Mouse (Mus musculus): ENCODE results near the gene Gas1. TPM values are rescaled to one million over a fixed set of nuclear protein-coding genes. Genes with fewer than 3 reads are reported as not detected.

Gas1 gene
- 0.50 and 0.53 TPM in 2 replicates for polyA plus RNA-seq (2012; ENCODE audit: insufficient read depth, insufficient read length, missing spikeins)

DNA sequence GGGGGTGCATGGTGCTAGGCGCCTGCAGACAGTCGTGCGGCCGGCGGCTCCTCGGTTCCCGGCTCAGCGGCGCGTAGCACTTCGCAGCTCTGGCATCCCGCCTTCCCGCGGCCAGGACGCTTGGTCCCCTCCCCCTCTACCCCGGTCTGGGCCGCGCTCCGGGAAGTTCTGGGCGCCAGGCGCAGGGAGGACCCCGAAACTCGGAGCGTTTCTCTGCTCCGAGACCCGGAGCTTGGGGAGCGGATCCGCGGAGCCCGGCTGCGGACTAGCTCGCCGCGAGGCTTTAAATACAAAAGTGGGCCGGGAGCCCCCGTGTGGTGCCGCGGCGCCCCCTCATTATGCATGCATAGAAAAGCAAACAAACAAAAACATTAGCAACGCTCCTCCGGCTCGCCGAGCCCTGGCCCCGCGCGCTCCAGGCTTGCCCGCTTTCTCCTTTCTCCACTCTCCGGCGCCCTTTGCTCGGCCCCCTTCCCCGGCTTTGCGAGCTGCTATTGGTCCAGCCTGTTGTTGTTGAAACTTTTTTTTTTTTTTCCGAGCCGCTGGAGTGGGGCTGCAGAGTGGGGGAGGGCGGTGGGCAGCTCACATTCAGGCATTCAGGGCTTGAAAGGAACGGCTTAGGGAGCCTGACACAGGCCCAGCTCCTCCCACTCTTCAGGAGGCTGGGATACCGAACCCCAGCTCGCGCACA lies at the start of gene Gas1:
Gene Gas1, minus strand, starts transcription at position 260 of the 691 bp plus-strand sequence.
- TF ChIP-seq POLR2A (IDR thresholded peaks at IDR 0.05; ENCODE audit: borderline replicate concordance, low read depth, low read length) (no peak), CTCF (IDR thresholded peaks at IDR 0.05; ENCODE audit: low read depth, low read length) (no peak)
- Histone ChIP-seq H3K4me1 (ENCODE audit: control insufficient read depth, insufficient read depth, low read length) (no peaks in the 10 kb centered on the region), H3K27ac (ENCODE audit: insufficient read depth, low read depth, low read length) (no peak within 1 kb of the TSS), H3K4me3 (ENCODE audit: insufficient read depth, low read length) (peak within 1 kb of the TSS; percentile 54)

- no peak overlapping the region for H3K27ac ChIP-seq (ENCODE audit: insufficient read depth, low read depth, low read length)
- TF ChIP-seq POLR2A (IDR thresholded peaks at IDR 0.05; ENCODE audit: borderline replicate concordance, low read depth, low read length) (no peak), CTCF (IDR thresholded peaks at IDR 0.05; ENCODE audit: low read depth, low read length) (no peak)
- no peaks in the 10 kb centered on the region for H3K4me1 ChIP-seq (ENCODE audit: control insufficient read depth, insufficient read depth, low read length)
- H3K4me3 ChIP-seq (ENCODE audit: insufficient read depth, low read length) = no peak overlapping the region
Measured at GRCm38 (mm10) chr13:60226251-60226836, 49.2 kb upstream of the Gas1 start.

DNA sequence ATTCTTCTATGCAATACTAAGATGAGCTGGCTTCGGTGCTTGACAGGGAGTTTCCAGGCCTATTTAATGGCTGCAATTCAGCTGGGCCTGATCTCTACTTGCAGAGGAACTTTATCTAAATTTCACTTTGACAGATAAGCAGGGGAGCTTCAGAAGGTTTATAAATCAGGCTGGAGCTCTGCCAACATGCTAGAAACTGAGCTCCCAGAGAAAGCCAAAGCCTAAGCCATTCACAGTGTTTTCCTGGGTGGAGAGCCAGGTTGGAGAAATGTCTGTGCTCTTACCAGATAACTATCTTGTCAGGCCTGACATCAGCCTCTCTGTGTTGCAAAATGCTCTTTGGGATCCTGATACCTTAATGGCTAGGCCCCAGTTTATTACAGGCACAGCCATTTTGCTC lies 48.6 kb upstream of the Gas1 start:
- Histone ChIP-seq H3K27ac (ENCODE audit: insufficient read depth, low read depth, low read length) (no peak overlapping the region), H3K4me1 (ENCODE audit: control insufficient read depth, insufficient read depth, low read length) (no peaks in the 10 kb centered on the region)

GRCm38 (mm10) chr13:60225276-60225675 lies 48.1 kb upstream of the Gas1 start:
- no peak for TF ChIP-seq POLR2A (IDR thresholded peaks at IDR 0.05; ENCODE audit: borderline replicate concordance, low read depth, low read length)
- TF ChIP-seq CTCF (IDR thresholded peaks at IDR 0.05; ENCODE audit: low read depth, low read length) = no peak
- Histone ChIP-seq H3K4me3 (ENCODE audit: insufficient read depth, low read length) (no peak overlapping the region), H3K27ac (ENCODE audit: insufficient read depth, low read depth, low read length) (no peak overlapping the region)

More for the DNA sequence above, 48.6 kb upstream of the Gas1 start:
- H3K4me3 ChIP-seq (ENCODE audit: insufficient read depth, low read length) = no peak overlapping the region
- TF ChIP-seq CTCF (IDR thresholded peaks at IDR 0.05; ENCODE audit: low read depth, low read length) = no peak
- TF ChIP-seq POLR2A (IDR thresholded peaks at IDR 0.05; ENCODE audit: borderline replicate concordance, low read depth, low read length) = no peak

GRCm38 (mm10) chr13:60223797-60224196 lies 46.6 kb upstream of the Gas1 start:
- Histone ChIP-seq H3K4me3 (ENCODE audit: insufficient read depth, low read length) (no peak overlapping the region), H3K4me1 (ENCODE audit: control insufficient read depth, insufficient read depth, low read length) (no peaks in the 10 kb centered on the region), H3K27ac (ENCODE audit: insufficient read depth, low read depth, low read length) (no peak overlapping the region)
- TF ChIP-seq CTCF (IDR thresholded peaks at IDR 0.05; ENCODE audit: low read depth, low read length) (no peak), POLR2A (IDR thresholded peaks at IDR 0.05; ENCODE audit: borderline replicate concordance, low read depth, low read length) (no peak)

More at GRCm38 (mm10) chr13:60225276-60225675, 48.1 kb upstream of the Gas1 start:
- no peaks in the 10 kb centered on the region for H3K4me1 ChIP-seq (ENCODE audit: control insufficient read depth, insufficient read depth, low read length)

- H3K4me1 ChIP-seq (ENCODE audit: control insufficient read depth, insufficient read depth, low read length) = no peaks in the 10 kb centered on the region
Measured at GRCm38 (mm10) chr13:60222336-60222735, 45.2 kb upstream of the Gas1 start.

DNA sequence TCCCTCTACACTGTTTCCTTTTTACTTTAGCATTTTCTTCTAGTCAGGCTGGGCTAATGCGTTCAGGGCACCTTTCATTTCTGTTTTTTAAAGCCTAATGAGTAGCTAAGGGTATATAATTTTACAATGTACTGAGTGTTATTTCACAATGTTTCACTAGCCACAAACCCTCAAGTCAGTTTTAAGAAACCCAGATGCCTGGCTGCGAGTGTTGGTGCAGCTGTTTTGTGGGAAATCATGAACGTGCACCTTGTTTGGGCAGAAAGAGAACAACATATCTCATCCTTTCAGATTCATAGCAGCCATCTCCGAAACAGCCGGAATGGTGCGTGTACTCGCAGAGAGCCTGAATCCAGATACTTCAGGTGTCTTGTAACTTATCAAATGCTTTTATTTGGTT lies 36.7 kb upstream of the Gas1 start:
- H3K4me3 ChIP-seq (ENCODE audit: insufficient read depth, low read length) = no peak overlapping the region
- no peak for TF ChIP-seq CTCF (IDR thresholded peaks at IDR 0.05; ENCODE audit: low read depth, low read length)
- TF ChIP-seq POLR2A (IDR thresholded peaks at IDR 0.05; ENCODE audit: borderline replicate concordance, low read depth, low read length) = no peak
- H3K27ac ChIP-seq (ENCODE audit: insufficient read depth, low read depth, low read length) = no peak overlapping the region
- no peaks in the 10 kb centered on the region for H3K4me1 ChIP-seq (ENCODE audit: control insufficient read depth, insufficient read depth, low read length)

More at GRCm38 (mm10) chr13:60222336-60222735, 45.2 kb upstream of the Gas1 start:
- Histone ChIP-seq H3K4me3 (ENCODE audit: insufficient read depth, low read length) (no peak overlapping the region), H3K27ac (ENCODE audit: insufficient read depth, low read depth, low read length) (no peak overlapping the region)
- TF ChIP-seq CTCF (IDR thresholded peaks at IDR 0.05; ENCODE audit: low read depth, low read length) = no peak
- TF ChIP-seq POLR2A (IDR thresholded peaks at IDR 0.05; ENCODE audit: borderline replicate concordance, low read depth, low read length) = no peak

DNA sequence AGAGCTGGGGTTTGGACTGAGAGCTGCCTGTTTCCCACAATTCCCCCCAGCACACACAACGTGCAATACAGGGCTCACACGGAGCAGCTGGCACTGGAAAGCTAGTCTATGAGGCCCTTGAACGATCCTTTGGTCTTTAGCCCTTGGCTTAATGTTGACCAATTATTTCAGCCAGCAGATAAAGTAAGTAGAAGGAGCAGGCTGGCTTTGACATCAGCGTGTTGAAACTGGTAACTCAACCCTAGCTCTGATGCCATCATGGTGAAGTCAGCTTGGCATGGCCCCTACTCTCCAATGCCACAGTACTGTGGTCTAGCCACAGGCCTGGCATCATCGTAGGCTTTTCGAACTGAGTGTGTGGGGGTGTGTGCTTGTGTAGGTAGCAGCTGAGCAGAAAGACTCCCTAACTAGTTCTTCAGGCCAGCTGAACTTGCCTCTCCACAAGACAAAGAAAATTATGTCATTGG lies 30.0 kb upstream of the Gas1 start:
- no peak overlapping the region for H3K4me3 ChIP-seq (ENCODE audit: insufficient read depth, low read length)
- TF ChIP-seq POLR2A (IDR thresholded peaks at IDR 0.05; ENCODE audit: borderline replicate concordance, low read depth, low read length) (no peak), CTCF (IDR thresholded peaks at IDR 0.05; ENCODE audit: low read depth, low read length) (no peak)

DNA sequence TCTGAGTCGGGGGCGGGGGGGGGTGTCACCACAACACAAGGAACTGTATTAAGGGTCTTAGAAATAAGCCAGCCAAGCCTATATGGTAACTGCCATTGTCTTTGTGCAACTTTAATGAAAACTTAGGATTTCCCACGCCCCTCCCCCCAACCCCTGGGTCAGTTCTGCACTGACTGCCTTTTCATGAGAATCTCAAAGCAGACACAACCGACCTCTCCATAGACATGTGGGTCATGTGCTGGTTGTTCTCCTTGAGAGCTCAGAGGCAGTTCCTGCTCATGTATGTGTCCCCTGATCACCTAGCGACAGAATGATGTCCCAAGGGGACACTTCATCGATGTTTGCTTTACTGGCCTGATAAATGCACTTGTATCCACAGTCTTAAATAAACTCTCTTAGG lies 27.6 kb upstream of the Gas1 start:
- no peak for TF ChIP-seq CTCF (IDR thresholded peaks at IDR 0.05; ENCODE audit: low read depth, low read length)
- no peak for TF ChIP-seq POLR2A (IDR thresholded peaks at IDR 0.05; ENCODE audit: borderline replicate concordance, low read depth, low read length)
- H3K4me1 ChIP-seq (ENCODE audit: control insufficient read depth, insufficient read depth, low read length) = no peaks in the 10 kb centered on the region
- no peak overlapping the region for H3K27ac ChIP-seq (ENCODE audit: insufficient read depth, low read depth, low read length)
- no peak overlapping the region for H3K4me3 ChIP-seq (ENCODE audit: insufficient read depth, low read length)

More for the DNA sequence above, 30.0 kb upstream of the Gas1 start:
- no peaks in the 10 kb centered on the region for H3K4me1 ChIP-seq (ENCODE audit: control insufficient read depth, insufficient read depth, low read length)
- H3K27ac ChIP-seq (ENCODE audit: insufficient read depth, low read depth, low read length) = no peak overlapping the region

- TF ChIP-seq CTCF (IDR thresholded peaks at IDR 0.05; ENCODE audit: low read depth, low read length) (no peak), POLR2A (IDR thresholded peaks at IDR 0.05; ENCODE audit: borderline replicate concordance, low read depth, low read length) (no peak)
- Histone ChIP-seq H3K4me3 (ENCODE audit: insufficient read depth, low read length) (no peak overlapping the region), H3K4me1 (ENCODE audit: control insufficient read depth, insufficient read depth, low read length) (no peaks in the 10 kb centered on the region), H3K27ac (ENCODE audit: insufficient read depth, low read depth, low read length) (no peak overlapping the region)
Measured at GRCm38 (mm10) chr13:60193273-60193672, 16.1 kb upstream of the Gas1 start.
